Mouse (Mus musculus) telencephalon, adult 2 months (tissue): ENCODE measurements around the gene Sh3pxd2a.

ENCODE experiments used
- DNase-seq: peaks from one replicate; pipeline ENCODE4 v3.0.0-alpha.2; 2011; ENCODE audit warnings: low read depth, low spot score

The Sh3pxd2a gene

GRCm38 (mm10) chr19:47491853-47492252, 27.7 kb upstream of the Sh3pxd2a start:
- no peak for DNase-seq

- DNase-seq, result no peak
Measured at GRCm38 (mm10) chr19:47489233-47489632, 25.0 kb upstream of the Sh3pxd2a start.

DNA sequence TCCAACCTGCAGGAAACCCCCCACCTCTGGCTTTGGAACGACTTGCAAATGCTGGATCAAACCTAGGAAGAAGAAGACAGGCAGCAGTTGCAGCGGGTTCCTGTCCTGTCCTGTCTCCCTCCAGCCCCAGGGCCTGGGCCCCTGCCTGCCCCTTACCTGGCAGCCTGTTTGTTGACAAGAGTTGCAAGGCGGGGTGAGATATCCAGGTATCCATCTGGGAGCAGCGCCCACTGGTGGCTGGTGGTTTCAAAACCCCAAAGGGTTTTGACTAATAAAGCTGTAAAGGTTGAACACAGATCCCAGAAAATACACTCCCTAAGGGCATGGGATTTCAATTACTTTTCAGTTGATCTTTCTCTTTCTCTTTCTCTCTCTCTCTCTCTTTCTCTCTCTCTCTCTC, 24.0 kb upstream of the Sh3pxd2a start:
- no peak for DNase-seq

DNA sequence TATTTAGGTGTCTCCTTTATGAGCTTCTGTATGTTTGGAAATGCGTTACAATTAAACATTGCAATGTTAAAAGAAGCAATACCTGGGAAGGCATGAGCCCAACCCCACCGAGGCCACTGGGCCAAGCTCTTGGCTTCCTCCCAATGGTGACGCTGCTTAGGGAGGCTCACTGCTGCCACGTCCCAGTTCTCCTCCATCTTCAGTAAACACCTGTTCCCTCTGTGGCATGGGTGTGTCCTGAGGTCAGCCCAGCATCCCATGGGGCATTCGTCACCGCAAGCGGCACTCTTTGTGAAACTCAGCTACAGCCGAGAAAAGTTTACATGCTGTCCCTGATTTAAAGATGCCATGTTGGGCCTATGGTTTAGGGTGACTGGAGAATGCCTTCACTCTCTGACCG, 23.4 kb upstream of the Sh3pxd2a start:
- DNase-seq, result no peak

GRCm38 (mm10) chr19:47485997-47486566, 21.9 kb upstream of the Sh3pxd2a start:
- DNase-seq, result no peak

- no peak for DNase-seq
Measured at GRCm38 (mm10) chr19:47484110-47484509, 19.9 kb upstream of the Sh3pxd2a start.

DNA sequence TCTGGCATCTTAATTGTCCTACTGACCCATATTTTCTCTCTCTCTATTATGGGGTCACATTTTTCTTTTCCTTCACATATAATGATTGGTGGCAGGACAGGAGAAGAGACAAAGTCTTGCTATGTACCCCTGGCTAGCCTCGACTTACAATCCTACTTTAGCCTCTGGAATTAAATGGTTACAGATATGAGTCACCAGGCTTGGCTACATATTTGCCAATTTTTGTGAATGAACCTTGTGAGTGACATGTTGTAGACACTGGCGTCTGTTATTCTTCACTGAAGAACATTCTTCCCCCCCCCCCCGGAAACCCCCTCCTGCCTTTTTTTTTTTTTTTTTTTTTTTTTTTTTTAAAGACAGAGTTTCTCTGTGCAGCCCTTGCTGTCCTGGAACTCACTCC, 19.1 kb upstream of the Sh3pxd2a start:
- DNase-seq, result no peak

- no peak for DNase-seq
Measured at GRCm38 (mm10) chr19:47473453-47473852, 9.3 kb upstream of the Sh3pxd2a start.

- no peak for DNase-seq
Measured at GRCm38 (mm10) chr19:47472881-47473400, 8.7 kb upstream of the Sh3pxd2a start.

GRCm38 (mm10) chr19:47471808-47472207, 7.6 kb upstream of the Sh3pxd2a start:
- DNase-seq, result no peak

- no peak for DNase-seq
Measured at GRCm38 (mm10) chr19:47468750-47469149, 4.5 kb upstream of the Sh3pxd2a start.

DNA sequence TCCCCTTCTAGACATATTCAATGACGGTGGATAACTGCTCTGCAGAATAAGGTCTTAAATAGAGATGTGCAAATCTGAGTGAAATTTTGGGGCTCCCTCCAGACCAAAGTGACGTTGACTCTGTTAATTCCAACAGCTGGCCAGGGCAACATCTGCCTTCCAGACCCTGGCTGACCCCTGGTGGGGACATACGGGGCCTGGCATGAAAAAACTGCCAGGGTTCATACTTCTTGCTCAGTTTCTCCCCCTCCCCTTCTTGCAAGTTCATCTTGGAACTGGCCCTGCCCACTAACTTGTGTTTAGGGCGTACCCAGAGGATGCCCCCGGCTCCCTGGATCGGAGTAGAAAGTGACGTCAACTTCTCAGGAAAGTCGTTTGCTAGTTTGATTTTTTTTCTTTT, 2.6 kb upstream of the Sh3pxd2a start:
- DNase-seq, result no peak

- no peak for DNase-seq
Measured at GRCm38 (mm10) chr19:47465467-47465866, 1.3 kb upstream of the Sh3pxd2a start.

DNA sequence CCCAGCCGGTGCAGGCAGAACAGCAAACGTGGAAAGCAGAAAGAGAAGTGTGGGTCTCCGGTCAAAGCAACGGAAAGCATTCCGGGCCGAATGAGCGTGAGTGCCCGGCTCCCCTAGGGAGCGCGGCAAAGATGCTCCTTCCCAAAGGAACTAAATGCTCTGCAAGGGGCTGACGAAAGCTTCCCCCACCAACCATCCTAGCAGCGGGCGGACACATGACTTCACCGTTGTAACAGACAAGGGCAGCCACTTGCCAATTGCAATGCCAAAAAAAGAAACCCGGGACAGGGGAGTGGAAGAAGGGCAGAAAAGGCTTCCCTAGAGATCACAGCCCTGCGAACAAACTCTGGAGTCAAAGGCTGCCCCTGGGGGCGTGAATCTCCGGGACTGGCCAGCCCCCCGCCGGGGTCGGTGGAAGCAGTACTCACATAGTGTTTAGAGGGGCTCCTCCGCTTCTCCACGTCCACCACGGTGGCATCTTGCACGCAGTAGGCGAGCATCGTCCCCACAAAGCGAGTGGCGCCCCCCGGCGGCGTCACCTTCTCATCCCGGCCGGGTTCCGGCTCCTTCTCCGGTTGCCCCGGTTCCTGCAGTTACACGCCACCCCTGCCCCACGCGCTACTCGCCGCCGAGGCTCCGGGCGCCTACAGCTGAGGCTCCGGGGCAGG, 431 bp downstream of the Sh3pxd2a start:
- DNase-seq, result no peak

GRCm38 (mm10) chr19:47463206-47463605, 995 bp downstream of the Sh3pxd2a start:
- DNase-seq, result no peak

- no peak for DNase-seq
Measured at GRCm38 (mm10) chr19:47462725-47463124, 1.5 kb downstream of the Sh3pxd2a start.

- DNase-seq, result no peak
Measured at GRCm38 (mm10) chr19:47461838-47462237, 2.4 kb downstream of the Sh3pxd2a start.

DNA sequence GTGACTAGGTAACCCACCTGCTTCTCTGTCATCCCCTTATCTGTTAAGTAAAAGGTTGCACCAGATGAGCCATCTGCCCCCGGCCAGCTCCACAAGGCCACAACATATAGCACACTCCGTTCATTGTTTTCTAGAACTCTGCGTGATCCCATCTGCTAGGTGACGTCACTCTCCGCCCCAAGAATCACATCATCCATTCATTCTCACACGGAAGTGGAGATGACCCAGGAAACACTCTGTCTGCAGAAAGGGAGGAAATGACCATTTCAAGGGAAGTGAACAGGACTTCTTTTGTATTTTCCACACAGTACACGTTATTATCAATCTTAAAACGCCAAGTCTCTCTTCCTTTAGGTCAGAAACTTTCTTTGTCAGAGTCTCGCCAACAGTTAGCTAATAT, 2.8 kb downstream of the Sh3pxd2a start:
- no peak for DNase-seq

DNA sequence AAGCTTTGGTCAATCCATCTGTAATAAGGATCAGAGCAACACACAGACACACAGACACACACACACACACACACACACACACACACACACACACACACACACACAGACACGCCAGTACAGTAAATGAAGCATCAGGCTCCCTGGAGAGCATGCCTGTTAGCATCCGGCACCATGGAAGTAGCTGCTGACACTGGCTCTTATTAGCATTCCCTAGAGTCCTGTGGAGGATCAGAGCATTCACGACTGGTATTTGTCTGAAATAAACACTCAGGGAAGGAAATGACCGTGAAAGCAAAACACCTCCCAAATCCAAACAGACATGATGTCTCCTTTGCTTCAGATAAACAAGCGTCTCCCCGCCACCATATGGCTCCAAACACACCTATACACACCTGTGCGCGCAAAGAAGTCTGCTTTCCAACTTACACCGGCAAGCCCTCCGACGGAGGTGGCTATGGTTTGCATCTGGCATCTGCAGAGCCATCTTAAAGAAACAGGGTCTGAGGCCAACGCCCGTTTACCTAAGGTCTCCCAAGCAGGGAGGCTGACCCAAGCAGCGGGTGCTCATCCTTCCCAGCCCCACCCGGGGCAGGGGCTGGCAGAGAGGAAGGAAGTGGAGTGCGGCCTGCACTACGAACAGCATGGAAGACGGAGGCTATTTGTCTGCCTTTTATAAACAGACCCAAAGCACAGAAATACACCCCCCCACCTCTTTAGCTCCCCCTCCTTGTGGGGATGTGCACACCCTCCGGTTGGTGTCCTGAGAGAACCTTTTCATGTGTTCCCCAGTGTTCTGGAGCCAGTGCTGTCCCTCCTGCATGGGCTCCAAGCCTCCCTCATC, 3.9 kb downstream of the Sh3pxd2a start:
- DNase-seq, result no peak

DNA sequence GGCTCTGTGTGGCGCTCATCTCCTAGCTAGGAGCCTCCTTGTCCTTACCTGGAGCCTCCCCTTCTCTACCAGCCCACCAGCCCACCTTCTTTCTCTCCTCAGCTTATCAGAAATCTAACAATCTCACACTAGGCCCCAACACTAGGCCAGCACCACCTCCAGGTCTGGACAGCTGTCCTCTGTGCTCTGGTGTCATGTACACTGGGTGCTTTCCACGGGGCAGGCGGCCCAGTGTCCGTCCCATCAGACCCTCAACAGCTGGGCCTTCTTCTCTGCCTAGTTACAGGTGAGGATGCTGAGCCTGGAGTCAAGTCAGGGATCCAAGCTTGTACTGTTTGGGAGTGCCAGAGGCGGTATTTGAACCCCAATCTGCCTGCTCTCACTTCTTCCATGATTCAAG, 5.0 kb downstream of the Sh3pxd2a start:
- DNase-seq, result no peak

GRCm38 (mm10) chr19:47458504-47459161, 5.6 kb downstream of the Sh3pxd2a start:
- no peak for DNase-seq
